Mouse (Mus musculus) kidney, adult 2 months (tissue): ENCODE measurements around the gene Map3k6. TPM values are rescaled to one million over a fixed set of nuclear protein-coding genes. Genes with fewer than 3 reads are reported as not detected.

ENCODE experiments used
- DNase-seq: peaks from one replicate; pipeline ENCODE4 v3.0.0; 2021
- H3K27ac ChIP-seq: fragments of 200-500 bp; 2 replicates; pipeline ENCODE4 v1.5.1; 2012; ENCODE audit warnings: low read depth, low read length, control low read depth, inconsistent platforms; ENCODE audit not compliant: insufficient read depth
- H3K27me3 ChIP-seq: fragments of 200-500 bp; replicated peaks from 2 replicates; pipeline ENCODE4 v1.6.1; 2012; ENCODE audit warnings: mild to moderate bottlenecking, moderate library complexity, low read length, inconsistent platforms; ENCODE audit not compliant: control insufficient read depth, insufficient read depth
- H3K36me3 ChIP-seq: fragments of 200-500 bp; 2 replicates; pipeline ENCODE4 v1.6.1; 2012; ENCODE audit warnings: mild to moderate bottlenecking, moderate library complexity, low read length, inconsistent platforms; ENCODE audit not compliant: control insufficient read depth, insufficient read depth
- H3K4me1 ChIP-seq: fragments of 200-500 bp; 2 replicates; pipeline ENCODE4 v1.6.1; 2011; ENCODE audit warnings: low read length; ENCODE audit not compliant: control insufficient read depth, insufficient read depth
- H3K4me3 ChIP-seq: fragments of 200-500 bp; 2 replicates; pipeline ENCODE4 v1.5.1; 2011; ENCODE audit warnings: mild to moderate bottlenecking, low read depth, low read length, control low read depth; ENCODE audit not compliant: insufficient read depth
- CTCF ChIP-seq: fragments of 200-500 bp; conservative IDR thresholded peaks from 2 replicates; pipeline ENCODE4 v1.5.1; 2011; ENCODE audit warnings: low read depth, mild to moderate bottlenecking, control low read depth, low read length, moderate library complexity, mixed read lengths; ENCODE audit not compliant: insufficient read depth, insufficient read length
- POLR2A ChIP-seq: fragments of 200-500 bp; IDR thresholded peaks from one replicate; pipeline ENCODE4 v1.6.1; 2011; ENCODE audit warnings: low read depth, low read length, control low read depth
- WGBS: fragments of 180-500 bp; shearing (Covaris S2); methylation state at CpG from one replicate; pipeline ENCODE4 v1.1.7; 2018; 5-methylcytosine and 5-hydroxymethylcytosine counted together
- polyA plus RNA-seq: library from polyadenylated mRNA; depleted of rRNA; stranded (reverse); fragments of >200 nt; gene quantifications from 2 replicates; pipeline ENCODE4 v1.2.3, GENCODE M21; 2012; rRNA removed

Gene Map3k6
- polyA plus RNA-seq, 1 experiment, result 4.3 TPM

- Histone ChIP-seq H3K27me3 (no peaks in the 10 kb centered on the region), H3K36me3 (peaks cover 2% of the 10 kb centered on the region), H3K4me1 (no peaks in the 10 kb centered on the region), H3K27ac (no peak overlapping the region), H3K4me3 (no peak overlapping the region)
- no peak for TF ChIP-seq CTCF
- no peak for TF ChIP-seq POLR2A
- no peak for DNase-seq
- 79% methylated on average over 11 of the region's 11 CpGs for WGBS
Observed at GRCm38 (mm10) chr4:133294084-133294483, 53.5 kb downstream of the Map3k6 start.

GRCm38 (mm10) chr4:133297360-133297759, 56.7 kb downstream of the Map3k6 start:
- no peaks in the 10 kb centered on the region for H3K4me1 ChIP-seq
- peaks cover 4% of the 10 kb centered on the region for H3K36me3 ChIP-seq
- no peaks in the 10 kb centered on the region for H3K27me3 ChIP-seq
- no peak for DNase-seq
- 71% methylated on average over 10 of the region's 10 CpGs for WGBS
- H3K27ac ChIP-seq, result no peak overlapping the region
- TF ChIP-seq CTCF, result no peak
- no peak for TF ChIP-seq POLR2A
- H3K4me3 ChIP-seq, result no peak overlapping the region

- WGBS, result 5% methylated on average over 5 of the region's 5 CpGs
- TF ChIP-seq CTCF (peak; percentile 94), POLR2A (no peak)
- no peak overlapping the region for H3K4me3 ChIP-seq
- no peaks in the 10 kb centered on the region for H3K27me3 ChIP-seq
- H3K27ac ChIP-seq, result no peak overlapping the region
- DNase-seq, result peak; percentile 74
- H3K36me3 ChIP-seq, result peaks cover 4% of the 10 kb centered on the region
- no peaks in the 10 kb centered on the region for H3K4me1 ChIP-seq
Observed at GRCm38 (mm10) chr4:133297801-133298238, 57.2 kb downstream of the Map3k6 start.

- H3K4me1 ChIP-seq, result no peaks in the 10 kb centered on the region
- no peak overlapping the region for H3K27ac ChIP-seq
- H3K36me3 ChIP-seq, result peaks cover 2% of the 10 kb centered on the region; the same call in 1 of the 2 replicates
- no peak for DNase-seq
- TF ChIP-seq POLR2A (no peak), CTCF (no peak)
- H3K27me3 ChIP-seq, result no peaks in the 10 kb centered on the region
- no peak overlapping the region for H3K4me3 ChIP-seq
- whole genome bisulfite sequencing, result 71% methylated on average over 12 of the region's 12 CpGs
Observed at GRCm38 (mm10) chr4:133298516-133299365, 58.1 kb downstream of the Map3k6 start.

- peaks cover 2% of the 10 kb centered on the region; the same call in 1 of the 2 replicates for H3K36me3 ChIP-seq
- TF ChIP-seq CTCF (no peak), POLR2A (no peak)
- WGBS, result 70% methylated on average over 5 of the region's 5 CpGs
- H3K4me1 ChIP-seq, result no peaks in the 10 kb centered on the region
- H3K4me3 ChIP-seq, result no peak overlapping the region
- no peak for DNase-seq
- H3K27me3 ChIP-seq, result no peaks in the 10 kb centered on the region
- H3K27ac ChIP-seq, result no peak overlapping the region
Observed at GRCm38 (mm10) chr4:133299701-133300100, 59.1 kb downstream of the Map3k6 start.

GRCm38 (mm10) chr4:133300421-133300820, 59.8 kb downstream of the Map3k6 start:
- 94% methylated on average over 11 of the region's 11 CpGs for WGBS
- TF ChIP-seq CTCF, result no peak
- no peak for TF ChIP-seq POLR2A
- Histone ChIP-seq H3K4me3 (no peak overlapping the region), H3K27me3 (no peaks in the 10 kb centered on the region), H3K4me1 (no peaks in the 10 kb centered on the region), H3K27ac (no peak overlapping the region), H3K36me3 (peaks cover 2% of the 10 kb centered on the region; the same call in 1 of the 2 replicates)
- DNase-seq, result no peak

- H3K36me3 ChIP-seq, result peaks cover 2% of the 10 kb centered on the region; the same call in 1 of the 2 replicates
- no peak overlapping the region for H3K27ac ChIP-seq
- H3K4me3 ChIP-seq, result no peak overlapping the region
- WGBS, result 24% methylated on average over 4 of the region's 4 CpGs
- peak; percentile 67 for DNase-seq
- no peaks in the 10 kb centered on the region for H3K4me1 ChIP-seq
- TF ChIP-seq POLR2A (no peak), CTCF (peak; percentile 86)
- H3K27me3 ChIP-seq, result no peaks in the 10 kb centered on the region
Observed at GRCm38 (mm10) chr4:133301802-133302201, 61.2 kb downstream of the Map3k6 start.

Other genes with a start within 250 kb of the Map3k6 start
- 22.2 and 23.3 TPM in 2 replicates for gene Ahdc1, start 229.6 kb upstream of the Map3k6 start, polyA plus RNA-seq
- 37.0 and 45.7 TPM in 2 replicates for gene Wasf2, start 110.3 kb upstream of the Map3k6 start, polyA plus RNA-seq
- 15.3 and 17.7 TPM in 2 replicates for gene Cd164l2, start 28.7 kb upstream of the Map3k6 start, polyA plus RNA-seq
- gene Gpr3, start 28.3 kb upstream of the Map3k6 start, polyA plus RNA-seq, result 0.39 and 0.53 TPM in 2 replicates
- gene Sytl1, start 22.3 kb downstream of the Map3k6 start, polyA plus RNA-seq, result 5.9 TPM in 2 replicates
- 70.6 and 80.4 TPM in 2 replicates for gene Tmem222, start 37.0 kb downstream of the Map3k6 start, polyA plus RNA-seq
- gene Wdtc1, start 112.7 kb downstream of the Map3k6 start, polyA plus RNA-seq, result 64.1 and 64.4 TPM in 2 replicates
- gene Slc9a1, start 128.9 kb downstream of the Map3k6 start, polyA plus RNA-seq, result 30.1 and 32.3 TPM in 2 replicates
- 2.9 and 3.1 TPM in 2 replicates for gene Tent5b, start 239.3 kb downstream of the Map3k6 start, polyA plus RNA-seq